Mouse (Mus musculus) gastrocnemius, adult 18-20 months (tissue): ENCODE measurements around the gene Tefm. TPM values are rescaled to one million over a fixed set of nuclear protein-coding genes. Genes with fewer than 3 reads are reported as not detected.

ENCODE experiments used
- DNase-seq: peaks from one replicate; pipeline ENCODE4 v3.0.0; 2021; ENCODE audit warnings: low spot score
- total RNA-seq, 2 experiments: library from RNA; stranded (reverse); gene quantifications; 2 replicates each; pipeline ENCODE4 v1.2.3; 2021

Tefm gene
- total RNA-seq, 2 experiments from 2014 or later: 19.2 to 20.5 TPM

GRCm38 (mm10) chr11:80101298-80101697 is 40.7 kb downstream of the Tefm start:
- no peak for DNase-seq

DNA sequence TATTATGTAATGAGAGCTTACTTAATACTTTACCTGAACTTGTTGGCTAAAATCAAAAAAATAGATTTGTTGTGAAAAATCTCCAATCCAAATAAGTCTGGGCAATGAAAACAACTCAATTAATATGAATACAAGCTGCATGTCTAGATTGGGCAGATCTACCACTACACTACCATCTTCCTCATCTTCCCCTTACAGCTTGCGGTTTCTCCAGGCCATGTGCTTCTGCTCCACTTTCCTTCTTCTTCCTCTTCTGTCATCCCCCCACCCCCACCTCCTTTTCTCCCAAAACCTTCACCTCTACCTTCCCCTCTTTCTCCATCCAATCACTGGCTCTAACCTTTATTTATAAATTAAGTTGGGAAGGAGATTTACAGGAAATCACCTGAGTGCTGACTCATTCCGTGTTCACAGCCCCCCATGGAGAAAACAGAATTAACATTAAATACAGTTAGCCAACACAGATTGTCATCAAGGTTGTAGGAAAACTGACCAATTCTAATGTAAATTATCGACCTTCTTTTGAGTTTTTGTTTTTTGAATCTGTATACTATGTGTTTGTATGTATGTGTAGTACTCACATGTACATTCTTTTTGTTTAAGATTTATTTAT is 43.4 kb downstream of the Tefm start:
- DNase-seq: no peak

DNA sequence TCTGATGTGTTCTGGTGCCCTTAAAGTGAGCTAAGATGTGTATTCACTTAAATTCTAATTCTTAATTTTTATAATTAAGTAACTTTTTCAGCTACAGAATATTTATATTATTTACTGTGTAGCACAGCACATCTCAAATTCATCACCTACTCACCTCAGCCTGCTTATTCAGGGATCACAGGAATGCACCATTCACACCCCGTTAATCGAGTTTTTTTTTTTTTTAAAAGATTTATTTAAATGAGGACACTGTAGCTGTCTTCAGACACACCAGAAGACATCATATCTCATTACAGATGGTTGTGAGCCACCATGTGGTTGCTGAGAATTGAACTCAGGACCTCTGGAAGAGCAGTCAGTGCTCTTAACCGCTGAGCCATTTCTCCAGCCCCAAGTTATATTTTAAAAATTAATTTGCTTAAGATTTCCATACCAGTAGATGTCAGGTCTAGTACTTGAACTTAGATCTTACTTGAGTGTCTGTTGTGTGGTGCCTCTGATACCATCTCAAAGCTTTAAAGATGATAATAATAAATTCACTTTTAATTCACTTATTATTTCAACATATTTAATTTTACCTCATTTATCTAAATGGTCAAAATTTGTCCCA is 51.3 kb downstream of the Tefm start:
- no peak for DNase-seq

- no peak for DNase-seq
These were observed 52.2 kb downstream of the Tefm start for GRCm38 (mm10) chr11:80089817-80090214.

DNA sequence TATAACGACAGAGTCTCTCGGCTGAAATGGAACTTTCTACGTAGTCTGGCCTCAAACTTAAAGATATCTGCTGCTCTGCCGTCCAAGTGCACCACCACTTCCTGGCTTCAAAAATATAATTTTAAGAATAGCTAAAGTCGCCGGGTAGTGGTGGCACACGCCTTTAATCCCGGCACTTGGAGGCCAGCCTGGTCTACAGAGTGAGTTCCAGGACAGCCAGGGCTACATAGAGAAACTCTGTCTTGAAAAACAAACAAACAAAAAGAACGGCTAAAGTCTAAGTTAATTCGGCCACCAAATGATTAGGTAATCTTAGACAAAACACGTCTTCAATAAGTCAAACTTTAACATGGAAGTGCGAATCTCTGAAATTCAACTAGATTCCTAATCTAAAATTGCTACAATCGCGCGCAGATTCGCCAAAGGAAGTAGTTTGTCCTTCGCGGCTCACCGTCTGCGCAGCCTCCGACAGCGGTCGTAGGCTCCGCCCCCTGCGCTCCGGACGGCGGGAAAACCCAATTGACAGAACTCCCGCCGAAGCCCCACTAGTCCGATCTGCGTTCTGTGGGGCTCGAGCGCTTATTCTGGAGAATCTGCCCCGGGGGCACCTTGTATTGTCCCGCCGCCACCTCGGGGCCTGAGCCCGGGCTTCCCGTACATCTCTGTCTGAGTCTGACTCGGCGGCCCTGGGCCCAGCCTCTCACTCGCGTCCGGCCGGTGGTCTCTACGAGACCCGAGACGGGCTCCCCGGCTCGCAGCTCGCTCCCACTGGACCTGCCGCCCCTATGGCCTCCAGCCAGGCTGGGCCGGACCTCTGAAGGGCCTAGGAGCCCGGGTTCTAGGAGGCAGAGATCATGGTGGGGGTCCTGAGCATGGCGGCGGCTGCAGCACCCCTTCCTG is 52.8 kb downstream of the Tefm start, which contains the start of gene Atad5:
Atad5 (plus strand) TSS at position 484 of the 900 bp plus-strand sequence.
- peak; percentile 90 for DNase-seq

DNA sequence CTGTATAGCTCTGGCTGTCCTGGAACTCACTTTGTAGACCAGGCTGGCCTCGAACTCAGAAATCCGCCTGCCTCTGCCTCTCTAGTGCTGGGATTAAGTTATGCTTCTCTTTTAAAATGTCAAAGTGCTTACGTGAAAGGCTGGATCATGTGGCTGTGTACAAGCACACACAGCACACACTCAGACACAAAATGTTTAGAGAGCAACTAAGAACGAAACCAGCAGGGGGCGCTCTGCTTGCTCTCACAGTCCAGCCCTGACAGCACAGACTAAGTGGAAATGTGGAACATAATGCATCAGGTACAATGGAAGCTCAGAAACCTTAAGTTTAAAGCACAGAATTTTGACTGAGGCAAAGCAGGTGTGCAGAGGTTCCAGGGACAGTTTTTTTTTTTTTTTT is 55.1 kb downstream of the Tefm start:
- DNase-seq: peak; percentile 76

Other genes with a start within 250 kb of the Tefm start
- gene Utp6, start 179.8 kb downstream of the Tefm start, total RNA-seq: 10 to 100 TPM; 26.4 to 33.1 TPM
- gene Suz12, start 149.1 kb downstream of the Tefm start, total RNA-seq: 10 to 100 TPM; 18.3 to 18.8 TPM
- gene Crlf3, start 61.2 kb downstream of the Tefm start, total RNA-seq: 1 to 10 TPM; 3.4 to 3.9 TPM
- gene Atad5, start 52.8 kb downstream of the Tefm start, total RNA-seq: under 1 TPM; 0.64 to 0.78 TPM
- 1 to 10 TPM; 2.7 to 3.6 TPM for gene Adap2, start 11.9 kb upstream of the Tefm start, total RNA-seq
- gene Rnf135, start 41.7 kb upstream of the Tefm start, total RNA-seq: 1 to 10 TPM; 1.6 to 1.7 TPM
- gene Rhot1, start 66.8 kb upstream of the Tefm start, total RNA-seq: 10 to 100 TPM; 39.7 to 40.2 TPM
- 1 to 10 TPM; 4.2 to 5.1 TPM for gene Rhbdl3, start 158.7 kb upstream of the Tefm start, total RNA-seq
- 10 to 100 TPM; 34.3 to 35.0 TPM for gene 5730455P16Rik, start 235.9 kb upstream of the Tefm start, total RNA-seq
- 10 to 100 TPM; 55.4 to 55.5 TPM for gene Zfp207, start 241.1 kb upstream of the Tefm start, total RNA-seq